Mouse (Mus musculus): Measurements from ENCODE around the gene Noct. TPM values are rescaled to one million over a fixed set of nuclear protein-coding genes. Genes with fewer than 3 reads are reported as not detected.
"Not testable (repeated sequence)": the region's sequence is repeated elsewhere in the genome, so short reads cannot be mapped to it uniquely, and the experiment has no call there.

Gene Noct
- 8.5 and 11.4 TPM in 2 replicates for polyA plus RNA-seq (2015; fragmentation: Nextera tagmentation; extraction: Ambion mirVana)

DNA sequence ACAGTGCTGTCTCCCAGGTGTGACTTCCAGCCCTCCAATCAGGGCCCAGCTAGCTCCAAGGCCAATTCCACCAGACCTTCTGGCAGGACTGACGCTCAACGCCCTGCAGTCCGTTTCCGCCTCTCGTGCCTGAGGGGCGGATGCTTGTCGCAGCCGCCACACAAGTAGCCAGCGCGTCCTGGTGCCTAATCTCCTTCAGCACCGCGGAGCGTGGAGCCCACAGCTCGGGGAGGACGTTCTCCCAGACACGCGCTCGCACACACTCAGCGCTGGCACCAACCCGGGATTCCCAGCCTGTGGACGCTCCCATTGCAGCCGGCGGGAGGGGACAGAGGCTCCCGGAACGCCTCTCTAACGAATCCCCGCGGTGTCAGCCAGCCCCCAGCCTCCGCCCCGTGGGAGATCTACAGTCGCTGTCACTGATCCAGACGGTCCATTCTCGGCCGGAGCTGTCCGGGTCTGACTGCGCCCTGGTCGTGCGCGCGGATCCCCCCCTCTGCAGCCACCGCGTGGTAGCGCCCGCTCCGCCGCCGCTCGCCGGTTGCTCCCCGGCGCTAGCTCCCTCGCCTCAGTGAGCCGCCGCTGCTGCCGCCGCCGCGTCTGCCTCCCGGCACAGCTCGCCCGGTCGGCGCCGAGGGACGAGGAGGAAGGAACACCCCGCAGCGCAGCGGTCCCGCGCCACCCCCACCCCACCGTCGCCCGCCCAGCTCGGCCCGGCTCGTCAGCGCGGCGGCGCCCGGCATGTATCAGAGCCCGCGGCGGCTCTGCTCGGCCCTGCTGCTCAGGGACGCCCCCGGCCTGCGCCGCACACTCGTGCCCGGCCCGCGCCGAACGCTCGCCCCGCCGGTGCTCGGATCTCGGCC is at the start of gene Noct:
Noct (plus strand) TSS at position 85 of the 863 bp plus-strand sequence.
- no peaks in the 10 kb centered on the region for H3K27me3 ChIP-seq (ENCODE audit: insufficient read depth, low read length)
- H3K4me3 ChIP-seq (ENCODE audit: low read depth, low read length), result peak within 1 kb of the TSS; percentile 82
- TF ChIP-seq CTCF (IDR thresholded peaks at IDR 0.05; ENCODE audit: low read depth) (no peak; the same call in none of the 2 replicates), EP300 (IDR thresholded peaks at IDR 0.05; ENCODE audit: low read depth) (no peak)
- H3K27ac ChIP-seq (ENCODE audit: low read depth), result peak within 1 kb of the TSS; percentile 98
- H3K4me2 ChIP-seq (ENCODE audit: low read depth, low read length), result peak within 1 kb of the TSS; percentile 86
- peak within 1 kb of the TSS; percentile 94 for H3K9ac ChIP-seq (replicated peaks)
- no peaks in the 10 kb centered on the region for H3K36me3 ChIP-seq (replicated peaks; ENCODE audit: insufficient read depth, low read length)
- ATAC-seq (peak; percentile 92), DNase-seq (peak; percentile 92)
- H3K9me3 ChIP-seq (ENCODE audit: low read length), result no peaks in the 10 kb centered on the region
- under 1% methylated on average over 81 of the region's 100 CpGs for WGBS (ENCODE audit: insufficient replicate concordance)
- H3K4me1 ChIP-seq (ENCODE audit: insufficient read depth), result peaks cover 22% of the 10 kb centered on the region

DNA sequence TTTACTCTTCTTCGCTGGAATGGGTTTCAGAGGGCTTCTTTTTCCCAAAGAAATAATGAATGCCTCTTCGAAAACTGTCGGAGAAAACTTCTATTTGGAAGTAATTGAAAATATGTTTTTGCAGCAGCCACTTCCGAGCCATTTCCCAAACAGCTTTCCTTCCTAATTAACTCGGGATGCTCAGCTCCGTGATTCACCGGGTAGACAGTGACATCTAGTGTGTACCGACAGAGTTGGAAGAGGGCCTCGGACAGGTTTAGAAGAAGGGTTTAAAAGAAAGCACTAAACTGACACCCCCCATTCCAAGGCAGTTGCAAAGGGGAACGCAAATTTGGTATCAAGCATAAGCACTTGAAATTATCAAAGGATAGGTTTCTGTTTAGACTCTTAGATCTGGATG is 46.1 kb upstream of the Noct start:
- no peaks in the 10 kb centered on the region for H3K27me3 ChIP-seq (ENCODE audit: insufficient read depth, low read length)
- no peak for TF ChIP-seq EP300 (IDR thresholded peaks at IDR 0.05; ENCODE audit: low read depth)
- TF ChIP-seq CTCF (IDR thresholded peaks at IDR 0.05; ENCODE audit: low read depth), result 0 out of 2 replicates have a peak, but pooled peaks have one; percentile 10
- H3K36me3 ChIP-seq (replicated peaks; ENCODE audit: insufficient read depth, low read length), result no peaks in the 10 kb centered on the region
- no peak overlapping the region for H3K9ac ChIP-seq (replicated peaks)
- no peak overlapping the region for H3K4me3 ChIP-seq (ENCODE audit: low read depth, low read length)
- H3K4me2 ChIP-seq (ENCODE audit: low read depth, low read length), result no peak overlapping the region
- no peaks in the 10 kb centered on the region for H3K4me1 ChIP-seq (ENCODE audit: insufficient read depth)
- H3K9me3 ChIP-seq (ENCODE audit: low read length), result no peaks in the 10 kb centered on the region
- 56% methylated on average over 10 of the region's 10 CpGs for WGBS (ENCODE audit: insufficient replicate concordance)
- DNase-seq (no peak), ATAC-seq (no peak)
- H3K27ac ChIP-seq (ENCODE audit: low read depth), result no peak overlapping the region

GRCm38 (mm10) chr3:51179460-51180146 is 44.6 kb upstream of the Noct start:
- 83% methylated on average over 6 of the region's 6 CpGs for WGBS (ENCODE audit: insufficient replicate concordance)
- H3K9me3 ChIP-seq (ENCODE audit: low read length), result no peaks in the 10 kb centered on the region
- no peak for TF ChIP-seq CTCF (IDR thresholded peaks at IDR 0.05; ENCODE audit: low read depth)
- TF ChIP-seq EP300 (IDR thresholded peaks at IDR 0.05; ENCODE audit: low read depth), result no peak
- H3K4me3 ChIP-seq (ENCODE audit: low read depth, low read length), result no peak overlapping the region
- H3K27me3 ChIP-seq (ENCODE audit: insufficient read depth, low read length), result no peaks in the 10 kb centered on the region
- H3K27ac ChIP-seq (ENCODE audit: low read depth), result no peak overlapping the region
- H3K36me3 ChIP-seq (replicated peaks; ENCODE audit: insufficient read depth, low read length), result no peaks in the 10 kb centered on the region
- H3K9ac ChIP-seq (replicated peaks), result no peak overlapping the region
- H3K4me1 ChIP-seq (ENCODE audit: insufficient read depth), result no peaks in the 10 kb centered on the region; the same call in 1 of the 2 replicates
- ATAC-seq (no peak), DNase-seq (no peak)
- H3K4me2 ChIP-seq (ENCODE audit: low read depth, low read length), result no peak overlapping the region

DNA sequence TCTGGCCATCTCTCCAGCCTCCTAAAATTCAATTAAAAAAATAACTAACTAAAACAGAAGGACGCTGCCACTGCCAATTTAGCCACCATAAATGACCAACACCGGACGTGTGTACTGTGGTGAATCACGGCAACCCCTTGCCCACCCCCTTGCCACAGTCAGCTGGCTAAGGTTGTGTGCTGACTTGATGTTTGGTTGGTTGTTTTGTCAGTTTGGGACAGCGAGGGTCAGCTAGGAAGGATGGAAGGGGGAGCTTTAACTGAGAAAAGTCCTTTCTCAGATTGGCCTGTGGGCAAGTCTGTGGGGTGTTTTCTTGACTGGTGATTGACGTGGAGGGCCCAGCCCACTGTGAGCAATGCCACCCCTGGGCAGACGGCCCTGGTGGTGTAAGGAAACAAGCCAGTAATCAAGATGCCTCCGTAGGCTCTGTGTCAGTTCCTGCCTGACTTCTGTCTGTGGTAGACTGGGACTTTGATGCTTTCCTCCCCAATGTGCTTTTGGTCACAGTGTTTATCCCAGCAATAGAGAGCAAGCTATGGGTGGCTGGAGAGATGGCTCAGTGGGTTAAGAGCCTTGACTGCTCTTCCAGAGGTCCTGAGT is 43.8 kb upstream of the Noct start:
- Histone ChIP-seq H3K9me3 (ENCODE audit: low read length) (no peaks in the 10 kb centered on the region), H3K4me1 (ENCODE audit: insufficient read depth) (no peaks in the 10 kb centered on the region; the same call in none of the 2 replicates), H3K27me3 (ENCODE audit: insufficient read depth, low read length) (no peaks in the 10 kb centered on the region), H3K4me2 (ENCODE audit: low read depth, low read length) (no peak overlapping the region), H3K36me3 (replicated peaks; ENCODE audit: insufficient read depth, low read length) (no peaks in the 10 kb centered on the region), H3K4me3 (ENCODE audit: low read depth, low read length) (no peak overlapping the region), H3K9ac (replicated peaks) (no peak overlapping the region), H3K27ac (ENCODE audit: low read depth) (no peak overlapping the region)
- ATAC-seq, result no peak
- WGBS (ENCODE audit: insufficient replicate concordance), result 71% methylated on average over 8 of the region's 8 CpGs
- no peak for DNase-seq
- TF ChIP-seq CTCF (IDR thresholded peaks at IDR 0.05; ENCODE audit: low read depth), result no peak
- TF ChIP-seq EP300 (IDR thresholded peaks at IDR 0.05; ENCODE audit: low read depth), result no peak

DNA sequence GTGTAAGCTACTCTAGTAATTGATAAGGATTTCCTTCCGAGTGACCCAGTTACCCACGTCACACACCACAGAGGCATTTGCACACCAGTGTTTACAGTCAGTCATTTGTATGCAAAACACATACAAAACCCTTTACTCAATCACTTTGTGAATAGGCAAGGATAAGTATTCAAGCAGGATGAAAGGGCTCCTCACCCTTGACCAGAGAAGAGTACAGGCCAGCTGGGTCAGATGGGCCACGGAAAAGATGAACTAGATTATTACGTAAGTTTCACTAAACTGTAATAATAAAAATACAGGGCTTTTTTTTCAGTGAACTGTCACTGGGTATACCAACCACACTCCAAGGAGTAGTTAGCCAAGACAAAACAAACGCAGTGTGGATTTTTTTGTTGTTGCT is 41.8 kb upstream of the Noct start:
- no peak for TF ChIP-seq EP300 (IDR thresholded peaks at IDR 0.05; ENCODE audit: low read depth)
- no peak overlapping the region for H3K4me2 ChIP-seq (ENCODE audit: low read depth, low read length)
- ATAC-seq (no peak), DNase-seq (no peak)
- no peak overlapping the region for H3K27ac ChIP-seq (ENCODE audit: low read depth)
- H3K4me3 ChIP-seq (ENCODE audit: low read depth, low read length), result no peak overlapping the region
- H3K27me3 ChIP-seq (ENCODE audit: insufficient read depth, low read length), result no peaks in the 10 kb centered on the region
- 68% methylated on average over 5 of the region's 5 CpGs for WGBS (ENCODE audit: insufficient replicate concordance)
- H3K9ac ChIP-seq (replicated peaks), result no peak overlapping the region
- no peaks in the 10 kb centered on the region; the same call in none of the 2 replicates for H3K4me1 ChIP-seq (ENCODE audit: insufficient read depth)
- H3K9me3 ChIP-seq (ENCODE audit: low read length), result no peaks in the 10 kb centered on the region
- no peaks in the 10 kb centered on the region for H3K36me3 ChIP-seq (replicated peaks; ENCODE audit: insufficient read depth, low read length)

- WGBS (ENCODE audit: insufficient replicate concordance), result 50% methylated on average over 1 of the region's 1 CpGs
- not testable (repeated sequence) for H3K4me3 ChIP-seq (ENCODE audit: low read depth, low read length); H3K4me2 ChIP-seq (ENCODE audit: low read depth, low read length); H3K27me3 ChIP-seq (ENCODE audit: insufficient read depth, low read length); H3K9me3 ChIP-seq (ENCODE audit: low read length); H3K4me1 ChIP-seq (ENCODE audit: insufficient read depth); H3K27ac ChIP-seq (ENCODE audit: low read depth); H3K9ac ChIP-seq (replicated peaks); DNase-seq; H3K36me3 ChIP-seq (replicated peaks; ENCODE audit: insufficient read depth, low read length); ATAC-seq
These were observed 40.7 kb upstream of the Noct start for GRCm38 (mm10) chr3:51183508-51183907.

DNA sequence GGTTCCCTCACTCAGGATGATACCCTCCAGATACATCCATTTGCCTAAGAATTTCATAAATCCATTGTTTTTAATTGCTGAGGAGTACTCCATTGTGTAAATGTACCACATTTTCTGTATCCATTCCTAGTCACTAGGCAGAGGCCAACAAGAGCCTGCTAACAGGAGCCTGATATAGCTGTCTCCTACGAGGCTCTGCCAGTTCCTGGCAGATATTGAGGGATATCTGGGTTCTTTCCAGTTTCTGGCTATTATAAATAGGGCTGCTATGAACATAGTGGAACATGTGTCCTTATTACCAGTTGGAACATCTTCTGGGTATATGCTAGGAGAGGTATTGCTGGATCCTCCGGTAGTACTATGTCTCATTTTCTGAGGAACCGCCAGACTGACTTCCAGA is 40.3 kb upstream of the Noct start:
- H3K4me1 ChIP-seq (ENCODE audit: insufficient read depth); H3K4me2 ChIP-seq (ENCODE audit: low read depth, low read length); ATAC-seq; DNase-seq; H3K27me3 ChIP-seq (ENCODE audit: insufficient read depth, low read length); H3K36me3 ChIP-seq (replicated peaks; ENCODE audit: insufficient read depth, low read length); H3K4me3 ChIP-seq (ENCODE audit: low read depth, low read length); H3K9ac ChIP-seq (replicated peaks); H3K27ac ChIP-seq (ENCODE audit: low read depth); H3K9me3 ChIP-seq (ENCODE audit: low read length): not testable (repeated sequence)
- WGBS (ENCODE audit: insufficient replicate concordance), result 73% methylated on average over 3 of the region's 3 CpGs
